Mouse (Mus musculus) heart, embryonic 16.5 days (tissue): ENCODE results near the gene Nme2. TPM values are rescaled to one million over a fixed set of nuclear protein-coding genes. Genes with fewer than 3 reads are reported as not detected.
A peak's percentile ranks its signal among the peaks of the same experiment; 100 is the strongest.

Experiments
- ATAC-seq: fragments of 200-750 bp; cut with Nextera tagmentation; replicated peaks from 2 replicates; pipeline ENCODE4 v1.8.0; 2017; ENCODE audit warnings: moderate number of reproducible peaks; ENCODE audit not compliant: insufficient read depth, low FRiP score; ENCODE audit errors: extremely low read depth
- H3K27ac ChIP-seq: fragments of 300-500 bp; sonication (generic); 2 replicates; pipeline ENCODE4 v1.5.1; 2014; ENCODE audit warnings: mild to moderate bottlenecking, low read length, control low read depth, moderate library complexity
- H3K27me3 ChIP-seq: fragments of 300-500 bp; sonication (generic); 2 replicates; pipeline ENCODE4 v1.6.1; 2014; ENCODE audit warnings: low read length, mixed read lengths; ENCODE audit not compliant: control insufficient read depth, insufficient read depth
- H3K36me3 ChIP-seq: fragments of 300-500 bp; sonication (generic); 2 replicates; pipeline ENCODE4 v1.6.1; 2014; ENCODE audit not compliant: control insufficient read depth, insufficient read depth
- H3K4me1 ChIP-seq: fragments of 300-500 bp; sonication (generic); 2 replicates; pipeline ENCODE4 v1.6.1; 2014; ENCODE audit warnings: low read length, mixed read lengths; ENCODE audit not compliant: control insufficient read depth, insufficient read depth
- H3K4me2 ChIP-seq: fragments of 300-500 bp; sonication (generic); 2 replicates; pipeline ENCODE4 v1.6.1; 2014; ENCODE audit warnings: low read depth, mild to moderate bottlenecking, control low read depth, low read length
- H3K4me3 ChIP-seq: fragments of 300-500 bp; sonication (generic); 2 replicates; pipeline ENCODE4 v1.5.1; 2014; ENCODE audit warnings: mild to moderate bottlenecking, control low read depth, low read length
- H3K9ac ChIP-seq: fragments of 300-500 bp; sonication (generic); 2 replicates; pipeline ENCODE4 v1.6.1; 2014; ENCODE audit warnings: low read length, control low read depth
- H3K9me3 ChIP-seq: fragments of 300-500 bp; sonication (generic); replicated peaks from 2 replicates; pipeline ENCODE4 v1.6.1; 2016; ENCODE audit warnings: low read length; ENCODE audit not compliant: control insufficient read depth
- WGBS: fragments of 180-500 bp; shearing (Covaris S2); extraction: QIAGEN DNeasy Blood & Tissue Kit; methylation state at CpG from one replicate; pipeline ENCODE4 v1.1.7; 2014; 5-methylcytosine and 5-hydroxymethylcytosine counted together
- polyA plus RNA-seq: library from polyadenylated mRNA; unstranded; fragments of >200 nt; fragmentation: Nextera tagmentation; extraction: Ambion mirVana; gene quantifications from 2 replicates; pipeline ENCODE4 v1.2.1, GENCODE M21; 2015

Nme2 gene
- polyA plus RNA-seq = 408 and 420 TPM in 2 replicates

- H3K9me3 ChIP-seq = no peaks in the 10 kb centered on the region
- 2% methylated on average over 6 of the region's 6 CpGs for WGBS
- H3K9ac ChIP-seq = peak within 1 kb of the TSS; percentile 86
- peak within 1 kb of the TSS; percentile 90 for H3K4me2 ChIP-seq
- peak; percentile 6; the same call in 1 of the 2 replicates for ATAC-seq
- peaks cover 37% of the 10 kb centered on the region for H3K36me3 ChIP-seq
- peak within 1 kb of the TSS; percentile 86 for H3K4me3 ChIP-seq
- peaks cover 17% of the 10 kb centered on the region for H3K4me1 ChIP-seq
- peak within 1 kb of the TSS; percentile 96 for H3K27ac ChIP-seq
- no peaks in the 10 kb centered on the region for H3K27me3 ChIP-seq
These were observed at the start of gene Nme2 for GRCm38 (mm10) chr11:93956159-93956558. TSS of gene Nme2 (minus strand) at chr11:93956259.

GRCm38 (mm10) chr11:94003346-94003745 is 47.3 kb upstream of the Nme2 start:
- Histone ChIP-seq H3K9ac (no peak overlapping the region), H3K4me1 (peaks cover 3% of the 10 kb centered on the region), H3K9me3 (no peaks in the 10 kb centered on the region), H3K4me2 (no peak overlapping the region), H3K27ac (no peak overlapping the region), H3K27me3 (no peaks in the 10 kb centered on the region), H3K36me3 (no peaks in the 10 kb centered on the region; the same call in 1 of the 2 replicates), H3K4me3 (no peak overlapping the region)
- WGBS = 89% methylated on average over 2 of the region's 2 CpGs
- ATAC-seq = no peak

- Histone ChIP-seq H3K27me3 (no peaks in the 10 kb centered on the region), H3K4me3 (no peak overlapping the region), H3K27ac (no peak overlapping the region), H3K4me2 (no peak overlapping the region), H3K36me3 (no peaks in the 10 kb centered on the region; the same call in 1 of the 2 replicates), H3K9ac (no peak overlapping the region), H3K9me3 (no peaks in the 10 kb centered on the region), H3K4me1 (peaks cover 23% of the 10 kb centered on the region)
- no peak for ATAC-seq
These were observed 43.2 kb upstream of the Nme2 start for GRCm38 (mm10) chr11:93999276-93999675.

- Histone ChIP-seq H3K36me3 (no peaks in the 10 kb centered on the region; the same call in 1 of the 2 replicates), H3K9ac (peak overlapping the region; percentile 98), H3K4me1 (peaks cover 23% of the 10 kb centered on the region), H3K4me2 (peak overlapping the region; percentile 63), H3K4me3 (peak overlapping the region; percentile 100), H3K27ac (no peak overlapping the region; the same call in 1 of the 2 replicates), H3K27me3 (no peaks in the 10 kb centered on the region), H3K9me3 (no peaks in the 10 kb centered on the region)
- no peak for ATAC-seq
- 25% methylated on average over 13 of the region's 13 CpGs for WGBS
These were observed 41.2 kb upstream of the Nme2 start for GRCm38 (mm10) chr11:93997141-93997775.

GRCm38 (mm10) chr11:93996306-93997140 is 40.5 kb upstream of the Nme2 start:
- peak overlapping the region; percentile 63 for H3K4me2 ChIP-seq
- H3K4me3 ChIP-seq = peak overlapping the region; percentile 100
- H3K9ac ChIP-seq = peak overlapping the region; percentile 98
- no peaks in the 10 kb centered on the region for H3K27me3 ChIP-seq
- no peaks in the 10 kb centered on the region for H3K36me3 ChIP-seq
- peak overlapping the region; percentile 98 for H3K27ac ChIP-seq
- H3K4me1 ChIP-seq = peaks cover 23% of the 10 kb centered on the region
- H3K9me3 ChIP-seq = no peaks in the 10 kb centered on the region
- WGBS = under 1% methylated on average over 58 of the region's 58 CpGs
- ATAC-seq = peak; percentile 26; the same call in 1 of the 2 replicates

GRCm38 (mm10) chr11:93995720-93996305 is 39.8 kb upstream of the Nme2 start, which contains the start of gene Spag9:
TSS of gene Spag9 (plus strand) at chr11:93996091.
- Histone ChIP-seq H3K36me3 (no peaks in the 10 kb centered on the region), H3K4me3 (peak within 1 kb of the TSS; percentile 100), H3K27me3 (no peaks in the 10 kb centered on the region), H3K4me2 (peak within 1 kb of the TSS; percentile 75), H3K27ac (peak within 1 kb of the TSS; percentile 100), H3K9me3 (no peaks in the 10 kb centered on the region), H3K9ac (peak within 1 kb of the TSS; percentile 98), H3K4me1 (peaks cover 23% of the 10 kb centered on the region)
- ATAC-seq = peak; percentile 93
- under 1% methylated on average over 44 of the region's 70 CpGs for WGBS

GRCm38 (mm10) chr11:93995111-93995719 is 39.2 kb upstream of the Nme2 start:
- peak; percentile 69 for ATAC-seq
- H3K27me3 ChIP-seq = no peaks in the 10 kb centered on the region
- WGBS = under 1% methylated on average over 15 of the region's 15 CpGs

GRCm38 (mm10) chr11:93994531-93994930 is 38.5 kb upstream of the Nme2 start:
- ATAC-seq = no peak
- H3K36me3 ChIP-seq = no peaks in the 10 kb centered on the region
- 48% methylated on average over 5 of the region's 5 CpGs for WGBS

More at GRCm38 (mm10) chr11:93995111-93995719, 39.2 kb upstream of the Nme2 start:
- Histone ChIP-seq H3K36me3 (no peaks in the 10 kb centered on the region), H3K9me3 (no peaks in the 10 kb centered on the region), H3K4me2 (peak overlapping the region; percentile 75), H3K4me1 (peaks cover 23% of the 10 kb centered on the region), H3K4me3 (peak overlapping the region; percentile 100), H3K9ac (peak overlapping the region; percentile 80), H3K27ac (peak overlapping the region; percentile 100)

More at GRCm38 (mm10) chr11:93994531-93994930, 38.5 kb upstream of the Nme2 start:
- H3K4me2 ChIP-seq = peak overlapping the region; percentile 75
- peaks cover 23% of the 10 kb centered on the region for H3K4me1 ChIP-seq
- no peaks in the 10 kb centered on the region for H3K27me3 ChIP-seq
- peak overlapping the region; percentile 80 for H3K9ac ChIP-seq
- H3K4me3 ChIP-seq = peak overlapping the region; percentile 100
- no peaks in the 10 kb centered on the region for H3K9me3 ChIP-seq
- peak overlapping the region; percentile 100 for H3K27ac ChIP-seq
